Mouse (Mus musculus) natural killer cell, adult 2 months (primary cell): ENCODE measurements around the gene Pcmt1.

Experiments
- DNase-seq, 2 experiments: peaks; one replicate each; pipeline ENCODE4 v3.0.0; 2022; ENCODE audit warnings: low spot score in 2 of 2

Pcmt1 gene

GRCm38 (mm10) chr10:7589592-7590233 lies 91.2 kb downstream of the Pcmt1 start, which contains the start of gene Lrp11:
Lrp11 (plus strand) TSS chr10:7589800.
- DNase-seq: peak; percentile 87 to 91

GRCm38 (mm10) chr10:7586771-7587170 lies 94.2 kb downstream of the Pcmt1 start:
- DNase-seq: no peak

GRCm38 (mm10) chr10:7582891-7583557 lies 97.9 kb downstream of the Pcmt1 start:
- no peak for DNase-seq

GRCm38 (mm10) chr10:7582157-7582890 lies 98.6 kb downstream of the Pcmt1 start:
- no peak for DNase-seq

- DNase-seq: no peak
Measured at GRCm38 (mm10) chr10:7581401-7581800, 99.5 kb downstream of the Pcmt1 start.
